Mouse (Mus musculus): ENCODE measurements at regions not wholly inside any gene's neighbourhood (a gene's known extent, or its start where the extent isn't known, plus 50 kb on each side); places are given as distances from the start of the nearest gene placed in this dataset.

GRCm38 (mm10) chr1:31448913-31449312 lies 226.3 kb downstream of the Pih1d3 start:
- no peak for DNase-seq (ENCODE audit: low spot score in 2 of 2)

GRCm38 (mm10) chr1:31453737-31454465 lies 231.3 kb downstream of the Pih1d3 start:
- DNase-seq (ENCODE audit: low spot score in 2 of 2) = peak; percentile 13 to 26

DNA sequence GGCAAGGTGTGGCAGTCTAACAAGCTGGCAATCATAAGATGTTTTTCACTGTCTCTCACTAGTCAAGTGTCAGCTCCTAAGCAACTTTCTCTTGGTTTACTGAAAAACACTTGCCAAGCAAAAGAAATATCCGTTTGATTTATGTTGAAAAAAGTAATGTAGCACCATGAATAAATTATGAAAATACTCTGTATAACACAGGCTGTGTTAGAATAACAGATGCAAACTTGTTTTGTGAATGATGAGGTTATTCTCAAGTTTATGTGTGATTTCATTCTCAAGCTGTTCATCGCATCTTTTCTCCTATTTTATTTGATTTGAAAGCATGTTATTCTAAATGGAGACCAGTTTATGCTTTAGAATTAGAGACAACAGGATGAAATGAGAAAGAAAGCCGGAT lies 239.7 kb downstream of the Pih1d3 start:
- no peak for DNase-seq (ENCODE audit: low spot score in 2 of 2)
